Mouse (Mus musculus) layer of hippocampus, adult 2 months (tissue): Measurements from ENCODE around the gene Ttc34. TPM values are rescaled to one million over a fixed set of nuclear protein-coding genes. Genes with fewer than 3 reads are reported as not detected.
A peak's percentile ranks its signal among the peaks of the same experiment; 100 is the strongest.

Source experiments
- DNase-seq, 2 experiments: peaks; one replicate each; pipeline ENCODE4 v3.0.0; 2022; ENCODE audit warnings: low spot score in 2 of 2
- H3K27ac ChIP-seq: fragments of 200-600 bp; 2 replicates; pipeline ENCODE4 v1.8.1; 2022
- H3K4me3 ChIP-seq: fragments of 200-600 bp; 2 replicates; pipeline ENCODE4 v1.8.1; 2022; ENCODE audit warnings: mild to moderate bottlenecking
- CTCF ChIP-seq: fragments of 200-600 bp; conservative IDR thresholded peaks from 2 replicates; pipeline ENCODE4 v1.8.1; 2022; ENCODE audit warnings: antibody characterized with exemption, mild to moderate bottlenecking, moderate library complexity
- total RNA-seq, 2 experiments: library from RNA; stranded (reverse); gene quantifications; 2 replicates each; pipeline ENCODE4 v1.2.3; 2021

The Ttc34 gene
- total RNA-seq, 2 experiments from 2014 or later = 4.0 to 4.1 TPM

- TF ChIP-seq CTCF = no peak
- no peak for DNase-seq
- Histone ChIP-seq H3K27ac (no peak overlapping the region), H3K4me3 (no peak overlapping the region)
These were observed 910 bp upstream of the Ttc34 start for GRCm38 (mm10) chr4:154836183-154836915.

- DNase-seq = no peak
- no peak overlapping the region for H3K4me3 ChIP-seq
- TF ChIP-seq CTCF = no peak
- H3K27ac ChIP-seq = no peak overlapping the region
These were observed 1.5 kb downstream of the Ttc34 start for GRCm38 (mm10) chr4:154838741-154839140.

GRCm38 (mm10) chr4:154839406-154839805, 2.1 kb downstream of the Ttc34 start:
- H3K27ac ChIP-seq = no peak overlapping the region
- H3K4me3 ChIP-seq = no peak overlapping the region
- TF ChIP-seq CTCF = no peak
- DNase-seq = no peak

GRCm38 (mm10) chr4:154852696-154853095, 15.4 kb downstream of the Ttc34 start:
- no peak for DNase-seq
- no peak for TF ChIP-seq CTCF
- no peak overlapping the region for H3K4me3 ChIP-seq
- no peak overlapping the region for H3K27ac ChIP-seq

- DNase-seq = no peak
- no peak overlapping the region for H3K27ac ChIP-seq
- TF ChIP-seq CTCF = no peak
- H3K4me3 ChIP-seq = no peak overlapping the region
These were observed 16.6 kb downstream of the Ttc34 start for GRCm38 (mm10) chr4:154853881-154854280.

- TF ChIP-seq CTCF = no peak
- Histone ChIP-seq H3K27ac (peak overlapping the region; percentile 97; the same call in 1 of the 2 replicates), H3K4me3 (peak overlapping the region; percentile 65)
- peak in 1 of 2 experiments; percentile 6 for DNase-seq
These were observed 17.6 kb downstream of the Ttc34 start for GRCm38 (mm10) chr4:154854676-154855345.

GRCm38 (mm10) chr4:154855721-154856479, 18.6 kb downstream of the Ttc34 start:
- peak; percentile 83 to 92 for DNase-seq
- TF ChIP-seq CTCF = peak; percentile 72
- Histone ChIP-seq H3K27ac (peak overlapping the region; percentile 97), H3K4me3 (peak overlapping the region; percentile 65)

GRCm38 (mm10) chr4:154856480-154856837, 19.2 kb downstream of the Ttc34 start:
- H3K4me3 ChIP-seq = peak overlapping the region; percentile 65
- H3K27ac ChIP-seq = peak overlapping the region; percentile 97
- no peak for DNase-seq
- TF ChIP-seq CTCF = peak; percentile 37

GRCm38 (mm10) chr4:154856882-154857281, 19.6 kb downstream of the Ttc34 start:
- peak in 1 of 2 experiments; percentile 8 for DNase-seq
- Histone ChIP-seq H3K27ac (peak overlapping the region; percentile 97; the same call in 1 of the 2 replicates), H3K4me3 (peak overlapping the region; percentile 65; the same call in 1 of the 2 replicates)
- TF ChIP-seq CTCF = peak; percentile 46

- H3K27ac ChIP-seq = no peak overlapping the region
- peak in 1 of 2 experiments; percentile 7 for DNase-seq
- no peak overlapping the region for H3K4me3 ChIP-seq
- no peak for TF ChIP-seq CTCF
These were observed 20.3 kb downstream of the Ttc34 start for GRCm38 (mm10) chr4:154857366-154858240.

- no peak for DNase-seq
- TF ChIP-seq CTCF = no peak
- Histone ChIP-seq H3K27ac (no peak overlapping the region), H3K4me3 (no peak overlapping the region)
These were observed 21.3 kb downstream of the Ttc34 start for GRCm38 (mm10) chr4:154858601-154859000.

GRCm38 (mm10) chr4:154861967-154862366, 24.7 kb downstream of the Ttc34 start:
- Histone ChIP-seq H3K27ac (no peak overlapping the region), H3K4me3 (no peak overlapping the region)
- no peak for TF ChIP-seq CTCF
- peak in 1 of 2 experiments; percentile 5 for DNase-seq
